Mouse (Mus musculus) gastrocnemius, postnatal 14 days (tissue): ENCODE data around the gene Aacs. TPM values are rescaled to one million over a fixed set of nuclear protein-coding genes. Genes with fewer than 3 reads are reported as not detected.
"Not testable (repeated sequence)": the region's sequence is repeated elsewhere in the genome, so short reads cannot be mapped to it uniquely, and the experiment has no call there.

Experiments used
- DNase-seq: peaks from one replicate; pipeline ENCODE4 v3.0.0; 2021; ENCODE audit warnings: mixed read lengths
- intact Hi-C: fragments of 180-260 bp; cut with DNase I; formaldehyde crosslinking; loops from one replicate; pipeline ENCODE4 v1.15.1; 2025; ENCODE audit warnings: low total_unique reads
- long read RNA-seq, 2 experiments: library from polyadenylated mRNA; stranded (forward); transcript quantifications; one replicate each; pipeline ENCODE4 v2.0.0; 2021
- total RNA-seq, 2 experiments: library from RNA; stranded (reverse); gene quantifications; 2 replicates each; pipeline ENCODE4 v1.2.3; 2021

The Aacs gene
- 1 to 10 TPM; 2.0 to 4.6 TPM for total RNA-seq
- long read RNA-seq, experiment 1, transcript Aacs-201 (18 exons, 3,239 nt), result major isoform, 5 of 6 reads
- long read RNA-seq, experiment 1, partial matches to known transcripts, result 0 of 6 reads
- long read RNA-seq, experiment 1, other reads (novel, unspliced or antisense), result 1 of 6 reads
- long read RNA-seq, experiment 2, transcript Aacs-201 (18 exons, 3,239 nt), result major isoform, 5 of 6 reads
- long read RNA-seq, experiment 2, partial matches to known transcripts, result 0 of 6 reads
- long read RNA-seq, experiment 2, other reads (novel, unspliced or antisense), result 1 of 6 reads

GRCm38 (mm10) chr5:125475601-125476285 is at the start of gene Aacs:
TSS of gene Aacs (plus strand) at chr5:125475814.
- DNase-seq, result peak; percentile 97
- intact Hi-C loops, result no loop called here

GRCm38 (mm10) chr5:125426343-125426742 is 49.3 kb upstream of the Aacs start:
- no peak for DNase-seq

GRCm38 (mm10) chr5:125432324-125432723 is 43.3 kb upstream of the Aacs start:
- intact Hi-C loops, DNase-seq: not testable (repeated sequence)

More at GRCm38 (mm10) chr5:125426343-125426742, 49.3 kb upstream of the Aacs start:
- intact Hi-C loops, result no loop called here

- intact Hi-C loops, result no loop called here
These were observed 41.7 kb upstream of the Aacs start, which contains the start of gene Dhx37 for GRCm38 (mm10) chr5:125433793-125434337. TSS of gene Dhx37 (minus strand) at chr5:125434121.

GRCm38 (mm10) chr5:125434347-125434746 is 41.3 kb upstream of the Aacs start:
- intact Hi-C loops, DNase-seq: not testable (repeated sequence)

More at GRCm38 (mm10) chr5:125433793-125434337, 41.7 kb upstream of the Aacs start, which contains the start of gene Dhx37:
- DNase-seq, result peak; percentile 96

GRCm38 (mm10) chr5:125440583-125441233 is 34.9 kb upstream of the Aacs start:
- intact Hi-C loops, result no loop called here
- DNase-seq, result no peak

- peak; percentile 41 for DNase-seq
- intact Hi-C loops, result no loop called here
These were observed 34.1 kb upstream of the Aacs start, which contains the start of gene Bri3bp for GRCm38 (mm10) chr5:125441234-125442114. TSS of gene Bri3bp (plus strand) at chr5:125441568.

- intact Hi-C loops, result no loop called here
- no peak for DNase-seq
These were observed 33.2 kb upstream of the Aacs start for GRCm38 (mm10) chr5:125442136-125442995.

- intact Hi-C loops, result no loop called here
These were observed 32.3 kb upstream of the Aacs start for GRCm38 (mm10) chr5:125443335-125443734.

GRCm38 (mm10) chr5:125443915-125444314 is 31.7 kb upstream of the Aacs start:
- no peak for DNase-seq
- intact Hi-C loops, result no loop called here

More at GRCm38 (mm10) chr5:125443335-125443734, 32.3 kb upstream of the Aacs start:
- no peak for DNase-seq

GRCm38 (mm10) chr5:125444554-125444953 is 31.1 kb upstream of the Aacs start:
- no peak for DNase-seq
- intact Hi-C loops, result no loop called here

- no peak for DNase-seq
- intact Hi-C loops, result no loop called here
These were observed 29.3 kb upstream of the Aacs start for GRCm38 (mm10) chr5:125446344-125446743.

- intact Hi-C loops, result no loop called here
- no peak for DNase-seq
These were observed 27.6 kb upstream of the Aacs start for GRCm38 (mm10) chr5:125448026-125448425.

- intact Hi-C loops, result no loop called here
- DNase-seq, result no peak
These were observed 27.0 kb upstream of the Aacs start for GRCm38 (mm10) chr5:125448631-125449030.

- no peak for DNase-seq
- intact Hi-C loops, result no loop called here
These were observed 26.3 kb upstream of the Aacs start for GRCm38 (mm10) chr5:125449306-125449705.

- intact Hi-C loops, result no loop called here
- DNase-seq, result no peak
These were observed 23.0 kb upstream of the Aacs start for GRCm38 (mm10) chr5:125452573-125452972.

GRCm38 (mm10) chr5:125456100-125456499 is 19.5 kb upstream of the Aacs start:
- intact Hi-C loops, result no loop called here

GRCm38 (mm10) chr5:125457538-125457937 is 18.1 kb upstream of the Aacs start:
- no peak for DNase-seq
- intact Hi-C loops, result no loop called here

More at GRCm38 (mm10) chr5:125456100-125456499, 19.5 kb upstream of the Aacs start:
- DNase-seq, result no peak
